Mouse (Mus musculus) midbrain, postnatal 0 days (tissue): ENCODE results near the gene Tmem132a. TPM values are rescaled to one million over a fixed set of nuclear protein-coding genes. Genes with fewer than 3 reads are reported as not detected.

ENCODE experiments used
- ATAC-seq: fragments of 200-750 bp; cut with Nextera tagmentation; 2 replicates; pipeline ENCODE4 v1.8.0; 2017; ENCODE audit warnings: moderate number of reproducible peaks, mild to moderate bottlenecking, moderate TSS enrichment, moderate library complexity; ENCODE audit not compliant: low FRiP score
- DNase-seq: peaks from one replicate; pipeline ENCODE4 v3.0.0-alpha.2; 2015; ENCODE audit warnings: low spot score
- H3K27ac ChIP-seq: fragments of 300-500 bp; sonication (generic); 2 replicates; pipeline ENCODE4 v1.5.1; 2014; ENCODE audit warnings: low read depth, mild to moderate bottlenecking, low read length, mixed read lengths
- H3K27me3 ChIP-seq: fragments of 300-500 bp; sonication (generic); 2 replicates; pipeline ENCODE4 v1.6.1; 2014; ENCODE audit warnings: low read length, control low read depth, mixed read lengths; ENCODE audit not compliant: insufficient read depth
- H3K36me3 ChIP-seq: fragments of 300-500 bp; sonication (generic); 2 replicates; pipeline ENCODE4 v1.6.1; 2014; ENCODE audit warnings: low read length, control low read depth, mixed read lengths; ENCODE audit not compliant: insufficient read depth
- H3K4me1 ChIP-seq: fragments of 300-500 bp; sonication (generic); 2 replicates; pipeline ENCODE4 v1.6.1; 2014; ENCODE audit warnings: mild to moderate bottlenecking, control low read depth, antibody characterized with exemption, low read length, mixed read lengths; ENCODE audit not compliant: insufficient read depth
- H3K4me2 ChIP-seq: fragments of 300-500 bp; sonication (generic); 2 replicates; pipeline ENCODE4 v1.6.1; 2014; ENCODE audit warnings: low read depth, mild to moderate bottlenecking, low read length, mixed read lengths; ENCODE audit not compliant: poor library complexity, severe bottlenecking
- H3K4me3 ChIP-seq: fragments of 300-500 bp; sonication (generic); 2 replicates; pipeline ENCODE4 v1.5.1; 2014; ENCODE audit warnings: low read depth, mild to moderate bottlenecking, low read length, moderate library complexity
- H3K9ac ChIP-seq: fragments of 300-500 bp; sonication (generic); replicated peaks from 2 replicates; pipeline ENCODE4 v1.6.1; 2014; ENCODE audit warnings: mild to moderate bottlenecking, low read length, moderate library complexity, mixed read lengths; ENCODE audit not compliant: poor library complexity, severe bottlenecking
- H3K9me3 ChIP-seq: fragments of 300-500 bp; sonication (generic); 2 replicates; pipeline ENCODE4 v1.6.1; 2016; ENCODE audit warnings: low read length, control low read depth
- CTCF ChIP-seq: IDR thresholded peaks from 2 replicates; pipeline ENCODE4 v1.5.1; 2016; ENCODE audit warnings: antibody characterized with exemption, mild to moderate bottlenecking
- WGBS: fragments of 180-500 bp; shearing (Covaris S2); extraction: QIAGEN DNeasy Blood & Tissue Kit; methylation state at CpG from one replicate; pipeline ENCODE4 v1.1.7; 2014; 5-methylcytosine and 5-hydroxymethylcytosine counted together
- polyA plus RNA-seq: library from polyadenylated mRNA; unstranded; fragments of >200 nt; fragmentation: Nextera tagmentation; extraction: Ambion mirVana; gene quantifications from 2 replicates; pipeline ENCODE4 v1.2.1, GENCODE M21; 2015
- total RNA-seq: library from RNA; depleted of rRNA; stranded (reverse); fragments of >200 nt; gene quantifications from 2 replicates; pipeline ENCODE4 v1.2.3, GENCODE M21; 2014

Tmem132a gene
- total and polyA plus RNA-seq, 2 experiments from 2014 or later: 207 to 429 TPM

- ATAC-seq (no peak), DNase-seq (no peak)
- Histone ChIP-seq H3K4me1 (no peaks in the 10 kb centered on the region), H3K36me3 (peaks cover 30% of the 10 kb centered on the region), H3K4me2 (no peak overlapping the region), H3K4me3 (no peak overlapping the region), H3K27ac (no peak overlapping the region), H3K9ac (no peak overlapping the region), H3K9me3 (no peaks in the 10 kb centered on the region), H3K27me3 (no peaks in the 10 kb centered on the region)
- no peak for TF ChIP-seq CTCF
- WGBS: 89% methylated on average over 6 of the region's 6 CpGs
Measured at GRCm38 (mm10) chr19:10909087-10909721, 39.5 kb upstream of the Tmem132a start.

GRCm38 (mm10) chr19:10907891-10908290, 38.2 kb upstream of the Tmem132a start:
- Histone ChIP-seq H3K9ac (no peak overlapping the region), H3K9me3 (no peaks in the 10 kb centered on the region), H3K4me2 (no peak overlapping the region), H3K4me3 (no peak overlapping the region), H3K4me1 (no peaks in the 10 kb centered on the region), H3K27ac (no peak overlapping the region), H3K36me3 (peaks cover 42% of the 10 kb centered on the region), H3K27me3 (no peaks in the 10 kb centered on the region)
- 54% methylated on average over 3 of the region's 3 CpGs for WGBS
- peak; percentile 91 for TF ChIP-seq CTCF
- DNase-seq: peak; percentile 66
- ATAC-seq: peak; percentile 25; the same call in 1 of the 2 replicates

- TF ChIP-seq CTCF: no peak
- peaks cover 58% of the 10 kb centered on the region for H3K36me3 ChIP-seq
Measured at GRCm38 (mm10) chr19:10905728-10906000, 35.9 kb upstream of the Tmem132a start.

GRCm38 (mm10) chr19:10904927-10905727, 35.4 kb upstream of the Tmem132a start:
- DNase-seq: peak; percentile 40
- H3K9me3 ChIP-seq: no peaks in the 10 kb centered on the region
- H3K4me3 ChIP-seq: no peak overlapping the region
- no peak overlapping the region for H3K4me2 ChIP-seq
- peak overlapping the region; percentile 43; the same call in 1 of the 2 replicates for H3K27ac ChIP-seq
- H3K9ac ChIP-seq: no peak overlapping the region
- no peaks in the 10 kb centered on the region for H3K27me3 ChIP-seq
- peaks cover 64% of the 10 kb centered on the region for H3K36me3 ChIP-seq
- TF ChIP-seq CTCF: no peak
- 61% methylated on average over 7 of the region's 7 CpGs for WGBS
- peak; percentile 54; the same call in 1 of the 2 replicates for ATAC-seq
- H3K4me1 ChIP-seq: no peaks in the 10 kb centered on the region

More at GRCm38 (mm10) chr19:10905728-10906000, 35.9 kb upstream of the Tmem132a start:
- Histone ChIP-seq H3K9me3 (no peaks in the 10 kb centered on the region), H3K9ac (no peak overlapping the region), H3K4me3 (no peak overlapping the region), H3K27ac (peak overlapping the region; percentile 43), H3K4me2 (no peak overlapping the region), H3K27me3 (no peaks in the 10 kb centered on the region), H3K4me1 (no peaks in the 10 kb centered on the region)
- no peak for ATAC-seq
- DNase-seq: no peak
- WGBS: 69% methylated on average over 5 of the region's 5 CpGs

GRCm38 (mm10) chr19:10904512-10904911, 34.8 kb upstream of the Tmem132a start:
- H3K4me1 ChIP-seq: no peaks in the 10 kb centered on the region
- WGBS: 88% methylated on average over 5 of the region's 5 CpGs
- no peak for TF ChIP-seq CTCF
- H3K9ac ChIP-seq: no peak overlapping the region
- peaks cover 68% of the 10 kb centered on the region for H3K36me3 ChIP-seq
- no peak overlapping the region for H3K4me2 ChIP-seq
- no peaks in the 10 kb centered on the region for H3K9me3 ChIP-seq
- DNase-seq (no peak), ATAC-seq (no peak)
- no peaks in the 10 kb centered on the region for H3K27me3 ChIP-seq
- no peak overlapping the region for H3K4me3 ChIP-seq
- no peak overlapping the region for H3K27ac ChIP-seq

- DNase-seq (no peak), ATAC-seq (no peak)
- Histone ChIP-seq H3K27me3 (no peaks in the 10 kb centered on the region), H3K9me3 (no peaks in the 10 kb centered on the region), H3K36me3 (peaks cover 69% of the 10 kb centered on the region), H3K27ac (no peak overlapping the region), H3K4me3 (no peak overlapping the region), H3K9ac (no peak overlapping the region), H3K4me1 (peaks cover 5% of the 10 kb centered on the region), H3K4me2 (no peak overlapping the region)
- WGBS: 94% methylated on average over 5 of the region's 5 CpGs
- TF ChIP-seq CTCF: no peak
Measured at GRCm38 (mm10) chr19:10901046-10901445, 31.3 kb upstream of the Tmem132a start.
